Mouse (Mus musculus) stomach, embryonic 14.5 days (tissue): ENCODE results near the gene Alcam. TPM values are rescaled to one million over a fixed set of nuclear protein-coding genes. Genes with fewer than 3 reads are reported as not detected.

Experiments used
- ATAC-seq: fragments of 200-750 bp; cut with Nextera tagmentation; 2 replicates; pipeline ENCODE4 v1.8.0; 2017; ENCODE audit warnings: low read depth, moderate TSS enrichment; ENCODE audit not compliant: insufficient number of reproducible peaks, insufficient read depth, low FRiP score
- H3K27ac ChIP-seq: fragments of 300-500 bp; sonication (generic); 2 replicates; pipeline ENCODE4 v1.5.1; 2014; ENCODE audit warnings: mild to moderate bottlenecking, low read length, moderate library complexity, mixed read lengths
- H3K27me3 ChIP-seq: fragments of 300-500 bp; sonication (generic); 2 replicates; pipeline ENCODE4 v1.6.1; 2014; ENCODE audit warnings: low read length, control low read depth, mixed read lengths; ENCODE audit not compliant: control insufficient read depth, insufficient read depth
- H3K36me3 ChIP-seq: fragments of 300-500 bp; sonication (generic); 2 replicates; pipeline ENCODE4 v1.6.1; 2014; ENCODE audit warnings: mild to moderate bottlenecking, control low read depth, low read length, moderate library complexity, mixed read lengths; ENCODE audit not compliant: control insufficient read depth, insufficient read depth
- H3K4me1 ChIP-seq: fragments of 300-500 bp; sonication (generic); 2 replicates; pipeline ENCODE4 v1.6.1; 2014; ENCODE audit warnings: low read length, control low read depth, mixed read lengths; ENCODE audit not compliant: control insufficient read depth, insufficient read depth
- H3K4me2 ChIP-seq: fragments of 300-500 bp; sonication (generic); replicated peaks from 2 replicates; pipeline ENCODE4 v1.6.1; 2014; ENCODE audit warnings: low read depth, low read length, control low read depth
- H3K4me3 ChIP-seq: fragments of 300-500 bp; sonication (generic); 2 replicates; pipeline ENCODE4 v1.5.1; 2014; ENCODE audit warnings: low read depth, low read length, control low read depth
- H3K9ac ChIP-seq: fragments of 300-500 bp; sonication (generic); replicated peaks from 2 replicates; pipeline ENCODE4 v1.6.1; 2014; ENCODE audit warnings: low read depth, mild to moderate bottlenecking, control low read depth, low read length, moderate library complexity, mixed read lengths
- H3K9me3 ChIP-seq: fragments of 300-500 bp; sonication (generic); 2 replicates; pipeline ENCODE4 v1.6.1; 2016; ENCODE audit warnings: low read depth, low read length, control low read depth; ENCODE audit not compliant: control insufficient read depth
- WGBS: fragments of 180-500 bp; shearing (Covaris S2); extraction: QIAGEN DNeasy Blood & Tissue Kit; methylation state at CpG from one replicate; pipeline ENCODE4 v1.1.7; 2014; 5-methylcytosine and 5-hydroxymethylcytosine counted together
- polyA plus RNA-seq: library from polyadenylated mRNA; unstranded; fragments of >200 nt; fragmentation: Nextera tagmentation; extraction: Ambion mirVana; gene quantifications from 2 replicates; pipeline ENCODE4 v1.2.1, GENCODE M21; 2014

Alcam gene
- polyA plus RNA-seq, 1 experiment from 2014 or later, result 103 TPM

- Histone ChIP-seq H3K4me2 (no peak overlapping the region), H3K36me3 (no peaks in the 10 kb centered on the region), H3K4me1 (no peaks in the 10 kb centered on the region), H3K9ac (no peak overlapping the region), H3K27me3 (no peaks in the 10 kb centered on the region), H3K9me3 (no peaks in the 10 kb centered on the region), H3K27ac (no peak overlapping the region), H3K4me3 (no peak overlapping the region)
- 0 out of 2 replicates have a peak, but pooled peaks have one; percentile 23 for ATAC-seq
- WGBS, result 32% methylated on average over 11 of the region's 11 CpGs
These were observed 20.7 kb downstream of the Alcam start for GRCm38 (mm10) chr16:52433189-52433588.

- no peaks in the 10 kb centered on the region for H3K36me3 ChIP-seq
- H3K4me2 ChIP-seq, result no peak overlapping the region
- no peak for ATAC-seq
- H3K9me3 ChIP-seq, result no peaks in the 10 kb centered on the region
- no peak overlapping the region for H3K4me3 ChIP-seq
- H3K27ac ChIP-seq, result no peak overlapping the region
- no peaks in the 10 kb centered on the region for H3K4me1 ChIP-seq
- 63% methylated on average over 1 of the region's 1 CpGs for WGBS
- no peaks in the 10 kb centered on the region for H3K27me3 ChIP-seq
- H3K9ac ChIP-seq, result no peak overlapping the region
These were observed 21.8 kb downstream of the Alcam start for GRCm38 (mm10) chr16:52432072-52432471.

- 75% methylated on average over 2 of the region's 2 CpGs for WGBS
- no peak overlapping the region for H3K4me2 ChIP-seq
- no peak for ATAC-seq
These were observed 22.3 kb downstream of the Alcam start for GRCm38 (mm10) chr16:52431590-52431989.

GRCm38 (mm10) chr16:52430073-52430472 lies 23.8 kb downstream of the Alcam start:
- Histone ChIP-seq H3K36me3 (no peaks in the 10 kb centered on the region), H3K9me3 (no peaks in the 10 kb centered on the region), H3K9ac (no peak overlapping the region), H3K27me3 (no peaks in the 10 kb centered on the region), H3K4me1 (no peaks in the 10 kb centered on the region), H3K4me3 (no peak overlapping the region), H3K4me2 (no peak overlapping the region), H3K27ac (no peak overlapping the region)
- WGBS, result 62% methylated on average over 3 of the region's 3 CpGs
- ATAC-seq, result no peak

More at GRCm38 (mm10) chr16:52431590-52431989, 22.3 kb downstream of the Alcam start:
- H3K27me3 ChIP-seq, result no peaks in the 10 kb centered on the region
- H3K9ac ChIP-seq, result no peak overlapping the region
- no peaks in the 10 kb centered on the region for H3K4me1 ChIP-seq
- no peak overlapping the region for H3K27ac ChIP-seq
- no peaks in the 10 kb centered on the region for H3K36me3 ChIP-seq
- H3K4me3 ChIP-seq, result no peak overlapping the region
- no peaks in the 10 kb centered on the region for H3K9me3 ChIP-seq

- Histone ChIP-seq H3K27me3 (no peaks in the 10 kb centered on the region), H3K9ac (no peak overlapping the region), H3K27ac (no peak overlapping the region), H3K36me3 (no peaks in the 10 kb centered on the region), H3K4me3 (no peak overlapping the region), H3K9me3 (no peaks in the 10 kb centered on the region), H3K4me1 (no peaks in the 10 kb centered on the region), H3K4me2 (no peak overlapping the region)
- ATAC-seq, result no peak
These were observed 24.2 kb downstream of the Alcam start for GRCm38 (mm10) chr16:52429661-52430060.

GRCm38 (mm10) chr16:52428505-52428904 lies 25.4 kb downstream of the Alcam start:
- H3K27ac ChIP-seq, result no peak overlapping the region
- H3K9ac ChIP-seq, result no peak overlapping the region
- no peak for ATAC-seq
- H3K36me3 ChIP-seq, result no peaks in the 10 kb centered on the region
- no peaks in the 10 kb centered on the region for H3K27me3 ChIP-seq
- H3K4me3 ChIP-seq, result no peak overlapping the region
- no peaks in the 10 kb centered on the region for H3K4me1 ChIP-seq
- no peaks in the 10 kb centered on the region for H3K9me3 ChIP-seq
- 51% methylated on average over 4 of the region's 4 CpGs for WGBS
- no peak overlapping the region for H3K4me2 ChIP-seq

GRCm38 (mm10) chr16:52418568-52419158 lies 35.2 kb downstream of the Alcam start:
- 63% methylated on average over 5 of the region's 5 CpGs for WGBS
- Histone ChIP-seq H3K4me2 (no peak overlapping the region), H3K27me3 (no peaks in the 10 kb centered on the region), H3K4me3 (no peak overlapping the region), H3K27ac (no peak overlapping the region), H3K36me3 (no peaks in the 10 kb centered on the region), H3K4me1 (no peaks in the 10 kb centered on the region), H3K9me3 (no peaks in the 10 kb centered on the region), H3K9ac (no peak overlapping the region)
- ATAC-seq, result no peak

GRCm38 (mm10) chr16:52417982-52418381 lies 35.9 kb downstream of the Alcam start:
- 81% methylated on average over 5 of the region's 5 CpGs for WGBS
- H3K9ac ChIP-seq, result no peak overlapping the region

GRCm38 (mm10) chr16:52417146-52417545 lies 36.7 kb downstream of the Alcam start:
- H3K9ac ChIP-seq, result no peak overlapping the region
- 92% methylated on average over 7 of the region's 7 CpGs for WGBS
- H3K9me3 ChIP-seq, result no peaks in the 10 kb centered on the region
- H3K4me3 ChIP-seq, result no peak overlapping the region
- no peaks in the 10 kb centered on the region for H3K27me3 ChIP-seq
- no peaks in the 10 kb centered on the region for H3K36me3 ChIP-seq
- no peak for ATAC-seq
- H3K4me1 ChIP-seq, result no peaks in the 10 kb centered on the region
- no peak overlapping the region for H3K27ac ChIP-seq
- no peak overlapping the region for H3K4me2 ChIP-seq

More at GRCm38 (mm10) chr16:52417982-52418381, 35.9 kb downstream of the Alcam start:
- Histone ChIP-seq H3K4me1 (no peaks in the 10 kb centered on the region), H3K36me3 (no peaks in the 10 kb centered on the region), H3K27ac (no peak overlapping the region), H3K9me3 (no peaks in the 10 kb centered on the region), H3K4me2 (no peak overlapping the region), H3K27me3 (no peaks in the 10 kb centered on the region), H3K4me3 (no peak overlapping the region)
- ATAC-seq, result no peak
